Mouse (Mus musculus): ENCODE data around the gene St6galnac3.

DNA sequence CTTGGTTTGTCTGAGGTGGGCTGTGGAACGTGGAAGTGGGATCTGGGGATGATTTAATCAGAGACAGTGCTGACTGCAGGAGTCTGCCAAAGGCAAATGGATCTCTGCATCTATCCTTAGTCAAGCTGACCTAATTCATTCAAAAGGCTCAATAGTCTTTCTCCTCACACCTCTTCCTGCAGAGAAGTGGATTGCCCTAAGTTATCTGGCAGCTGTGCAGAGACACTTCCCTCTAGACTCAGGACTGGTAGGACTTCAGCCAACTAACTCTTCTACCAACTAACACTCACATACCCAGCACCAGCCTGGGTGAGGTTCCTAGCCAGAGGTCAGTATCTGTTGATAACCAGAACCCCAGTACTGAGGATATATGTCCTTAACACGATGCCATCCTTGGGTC lies 516.8 kb downstream of the St6galnac3 start:
- no peak for TF ChIP-seq CTCF (IDR thresholded peaks at IDR 0.05; ENCODE audit: low read depth)
- TF ChIP-seq EP300 (optimal IDR thresholded peaks at IDR 0.05): no peak
